Mouse (Mus musculus) stomach, postnatal 0 days (tissue): ENCODE data around the gene Ttn. TPM values are rescaled to one million over a fixed set of nuclear protein-coding genes. Genes with fewer than 3 reads are reported as not detected.

Experiments used
- ATAC-seq: fragments of 200-750 bp; cut with Nextera tagmentation; 2 replicates; pipeline ENCODE4 v1.8.0; 2017; ENCODE audit not compliant: low FRiP score, low TSS enrichment
- DNase-seq: peaks from one replicate; pipeline ENCODE4 v3.0.0-alpha.2; 2016; ENCODE audit warnings: low spot score
- H3K27ac ChIP-seq: fragments of 300-500 bp; sonication (generic); replicated peaks from 2 replicates; pipeline ENCODE4 v1.5.1; 2014; ENCODE audit warnings: mild to moderate bottlenecking, control low read depth
- H3K27me3 ChIP-seq: fragments of 300-500 bp; sonication (generic); 2 replicates; pipeline ENCODE4 v1.6.1; 2014; ENCODE audit warnings: low read length; ENCODE audit not compliant: control insufficient read depth, insufficient read depth
- H3K36me3 ChIP-seq: fragments of 300-500 bp; sonication (generic); 2 replicates; pipeline ENCODE4 v1.6.1; 2014; ENCODE audit warnings: low read length, mixed read lengths; ENCODE audit not compliant: control insufficient read depth, insufficient read depth
- H3K4me1 ChIP-seq: fragments of 300-500 bp; sonication (generic); replicated peaks from 2 replicates; pipeline ENCODE4 v1.6.1; 2014; ENCODE audit warnings: antibody characterized with exemption; ENCODE audit not compliant: control insufficient read depth, insufficient read depth
- H3K4me2 ChIP-seq: fragments of 300-500 bp; sonication (generic); replicated peaks from 2 replicates; pipeline ENCODE4 v1.6.1; 2014; ENCODE audit warnings: low read depth, mild to moderate bottlenecking, control low read depth, moderate library complexity
- H3K4me3 ChIP-seq: fragments of 300-500 bp; sonication (generic); 2 replicates; pipeline ENCODE4 v1.5.1; 2014; ENCODE audit warnings: low read depth, low read length, control low read depth
- H3K9ac ChIP-seq: fragments of 300-500 bp; sonication (generic); 2 replicates; pipeline ENCODE4 v1.6.1; 2014; ENCODE audit warnings: mild to moderate bottlenecking, low read length, control low read depth, mixed read lengths
- H3K9me3 ChIP-seq: fragments of 300-500 bp; sonication (generic); 2 replicates; pipeline ENCODE4 v1.6.1; 2016; ENCODE audit warnings: low read length; ENCODE audit not compliant: control insufficient read depth
- CTCF ChIP-seq: IDR thresholded peaks from 2 replicates; pipeline ENCODE4 v1.5.1; 2016; ENCODE audit warnings: antibody characterized with exemption, low read depth, mild to moderate bottlenecking, moderate library complexity
- EP300 ChIP-seq: optimal IDR thresholded peaks from 2 replicates; pipeline ENCODE3; 2016; ENCODE audit warnings: antibody characterized with exemption
- WGBS: fragments of 180-500 bp; shearing (Covaris S2); extraction: QIAGEN DNeasy Blood & Tissue Kit; methylation state at CpG from one replicate; pipeline ENCODE4 v1.1.7; 2014; 5-methylcytosine and 5-hydroxymethylcytosine counted together
- polyA plus RNA-seq: library from polyadenylated mRNA; unstranded; fragments of >200 nt; fragmentation: Nextera tagmentation; extraction: Ambion mirVana; gene quantifications from 2 replicates; pipeline ENCODE4 v1.2.1, GENCODE M21; 2015

The Ttn gene
- polyA plus RNA-seq, 1 experiment from 2014 or later = 0.70 TPM

DNA sequence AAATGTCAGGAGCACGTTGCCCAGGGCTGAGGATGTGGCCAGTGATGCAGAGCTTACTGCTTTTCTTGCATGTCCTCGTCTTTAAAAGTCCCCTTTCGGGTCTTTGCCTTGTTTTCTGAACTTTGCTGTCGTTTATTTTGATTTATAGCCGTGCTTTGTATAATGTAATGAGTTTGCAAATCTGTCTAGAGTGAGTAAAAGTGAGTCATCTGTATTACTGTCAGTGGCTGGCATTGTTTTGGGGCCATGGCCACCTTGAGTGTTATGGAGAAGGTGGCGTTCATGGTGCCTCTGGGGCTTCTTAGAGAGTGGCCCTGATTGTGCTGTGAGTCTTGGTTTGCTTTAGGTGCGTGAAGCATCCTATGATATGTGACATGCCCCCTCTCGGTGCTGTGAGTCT, 300.0 kb downstream of the Ttn start:
- H3K36me3 ChIP-seq = peaks cover 8% of the 10 kb centered on the region
- WGBS = 82% methylated on average over 8 of the region's 8 CpGs
- ATAC-seq = no peak

DNA sequence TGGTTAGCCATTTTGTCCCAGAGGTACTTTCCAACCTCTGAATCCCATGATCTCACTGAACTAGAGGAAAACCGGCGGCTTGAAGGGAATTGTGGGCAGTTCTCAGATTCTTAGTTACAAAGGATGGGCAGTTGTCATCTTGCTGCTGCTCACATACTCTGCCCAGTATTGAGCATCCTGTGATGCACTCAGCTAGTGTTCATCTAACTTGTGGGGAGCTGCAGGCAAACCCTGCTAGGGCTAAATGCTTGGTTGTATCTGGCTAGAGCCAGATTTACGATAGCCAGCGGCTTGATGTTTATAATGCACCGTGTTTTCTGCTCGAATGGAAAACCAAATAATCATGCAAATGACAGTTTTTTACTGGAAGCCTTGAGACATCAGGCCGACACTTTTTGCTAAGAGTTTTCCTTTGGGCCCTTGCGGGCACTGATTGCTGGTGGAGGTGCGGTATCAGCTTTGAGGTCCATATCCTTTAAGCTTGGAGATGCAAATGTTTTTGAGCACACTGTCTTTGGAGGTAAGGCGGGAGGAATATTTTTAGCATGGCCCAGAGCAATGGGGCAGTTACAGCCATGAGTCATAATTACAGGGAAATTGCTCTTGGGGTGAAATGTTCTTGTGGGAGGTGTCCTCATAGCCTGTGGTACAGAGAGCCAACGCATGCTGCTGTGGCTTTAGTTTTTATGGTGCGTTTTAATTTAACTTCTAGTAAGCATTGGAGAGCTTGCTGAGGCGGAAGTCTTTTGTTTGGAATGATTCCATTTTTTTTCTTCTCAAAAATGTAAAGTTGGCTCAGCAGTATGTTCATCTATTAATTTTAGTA, 305.7 kb downstream of the Ttn start:
- ATAC-seq (no peak), DNase-seq (no peak)
- Histone ChIP-seq H3K4me1 (no peaks in the 10 kb centered on the region), H3K9me3 (no peaks in the 10 kb centered on the region), H3K9ac (no peak overlapping the region), H3K4me3 (no peak overlapping the region), H3K27ac (no peak overlapping the region), H3K4me2 (peak overlapping the region; percentile 75), H3K36me3 (no peaks in the 10 kb centered on the region), H3K27me3 (no peaks in the 10 kb centered on the region)
- TF ChIP-seq CTCF (no peak), EP300 (no peak)
- WGBS = 45% methylated on average over 13 of the region's 13 CpGs

More for the DNA sequence above, 300.0 kb downstream of the Ttn start:
- TF ChIP-seq EP300 = no peak
- no peak for TF ChIP-seq CTCF
- Histone ChIP-seq H3K9me3 (no peaks in the 10 kb centered on the region), H3K4me2 (no peak overlapping the region), H3K27ac (no peak overlapping the region), H3K4me3 (no peak overlapping the region), H3K4me1 (no peaks in the 10 kb centered on the region), H3K27me3 (no peaks in the 10 kb centered on the region), H3K9ac (no peak overlapping the region)
- DNase-seq = no peak

DNA sequence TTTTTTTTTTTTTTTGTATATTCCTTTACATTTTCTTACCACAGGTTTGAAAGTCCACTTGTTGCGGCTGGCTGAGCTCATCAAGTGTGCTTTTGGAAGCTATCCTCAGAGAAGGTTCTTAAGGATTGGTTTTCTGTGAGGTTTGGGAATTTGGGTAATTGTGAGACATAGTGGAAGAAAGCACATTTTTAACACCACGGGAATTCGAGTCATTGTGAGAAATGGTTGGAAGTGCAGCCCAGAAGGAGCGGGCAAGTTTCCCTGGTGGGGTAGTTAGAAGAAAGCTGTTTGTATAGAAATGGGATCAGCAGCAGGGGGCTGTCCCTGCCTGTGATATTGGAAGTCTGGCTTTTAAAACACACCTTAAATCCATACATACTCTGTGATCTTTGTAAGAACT, 306.4 kb downstream of the Ttn start:
- H3K36me3 ChIP-seq = no peaks in the 10 kb centered on the region
- 11% methylated on average over 4 of the region's 4 CpGs for WGBS
- no peak for ATAC-seq
- TF ChIP-seq EP300 (no peak), CTCF (no peak)
- peak overlapping the region; percentile 94; the same call in 1 of the 2 replicates for H3K9ac ChIP-seq
- H3K4me2 ChIP-seq = peak overlapping the region; percentile 75
- H3K4me3 ChIP-seq = peak overlapping the region; percentile 76
- H3K27ac ChIP-seq = no peak overlapping the region
- no peak for DNase-seq
- H3K4me1 ChIP-seq = no peaks in the 10 kb centered on the region
- H3K9me3 ChIP-seq = no peaks in the 10 kb centered on the region
- H3K27me3 ChIP-seq = no peaks in the 10 kb centered on the region

DNA sequence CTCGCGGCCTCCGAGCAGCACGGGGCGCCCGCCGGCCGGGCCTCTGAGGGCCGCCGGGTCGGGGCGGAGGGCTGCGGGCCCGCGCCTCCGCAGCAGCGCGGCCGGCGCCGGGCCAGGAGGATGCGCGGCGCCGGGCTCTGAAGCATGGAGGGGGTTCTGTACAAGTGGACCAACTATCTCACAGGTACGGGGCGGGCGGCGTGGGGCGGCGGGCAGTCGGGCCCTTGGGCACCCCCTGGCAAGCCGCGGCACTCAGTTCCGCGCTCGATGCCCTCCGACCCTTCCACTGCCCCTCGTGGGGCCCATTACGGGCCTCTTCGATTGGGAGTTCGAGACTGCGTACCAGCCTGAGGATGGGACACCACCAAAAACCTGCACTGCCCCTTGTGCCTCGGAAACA, 306.9 kb downstream of the Ttn start:
- ATAC-seq = peak; percentile 53
- DNase-seq = no peak

DNA sequence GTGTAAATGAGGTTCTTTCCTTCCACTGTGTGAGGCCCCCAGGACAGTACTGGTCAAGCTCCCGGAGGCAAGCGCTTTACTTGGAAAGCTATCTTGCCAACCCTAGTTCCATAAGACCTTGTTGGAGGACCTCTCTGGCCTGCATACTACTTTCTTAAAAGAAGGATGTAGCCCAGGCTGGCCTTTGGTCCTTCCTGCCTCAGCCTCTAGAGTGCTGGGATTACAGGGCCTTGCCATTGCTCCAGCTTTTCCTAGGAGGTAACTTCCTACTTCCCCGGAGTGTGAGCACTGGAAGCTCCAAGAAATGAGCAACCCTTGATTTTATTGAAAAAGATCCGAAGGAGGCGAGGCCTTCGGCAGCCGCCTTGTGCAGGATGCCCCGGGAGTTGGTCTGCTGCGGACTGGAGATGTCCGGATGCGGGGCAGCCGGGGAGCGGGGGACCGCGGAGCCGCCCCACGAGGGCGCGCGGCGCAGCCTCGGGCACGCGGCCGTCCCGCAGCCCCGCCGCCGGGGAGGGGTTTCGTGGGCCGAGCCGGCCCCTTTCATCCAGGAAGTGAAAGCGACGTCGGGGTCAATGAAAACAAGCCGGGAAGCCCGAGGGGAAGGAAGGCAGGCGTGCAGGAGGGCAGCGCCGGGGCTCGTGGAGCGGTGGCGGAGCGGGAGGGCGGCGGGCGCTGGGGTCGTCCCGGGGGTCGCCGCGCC, 307.5 kb downstream of the Ttn start, which contains the start of gene Plekha3:
Plekha3 (plus strand) TSS at position 557 of the 703 bp plus-strand sequence.
- 4% methylated on average over 45 of the region's 52 CpGs for WGBS
- H3K27ac ChIP-seq = peak within 1 kb of the TSS; percentile 78
- no peaks in the 10 kb centered on the region for H3K4me1 ChIP-seq
- peak within 1 kb of the TSS; percentile 76 for H3K4me3 ChIP-seq
- H3K9me3 ChIP-seq = no peaks in the 10 kb centered on the region
- DNase-seq (peak; percentile 85), ATAC-seq (peak; percentile 84)
- no peaks in the 10 kb centered on the region for H3K27me3 ChIP-seq
- H3K4me2 ChIP-seq = peak within 1 kb of the TSS; percentile 75
- no peaks in the 10 kb centered on the region for H3K36me3 ChIP-seq
- TF ChIP-seq CTCF (no peak), EP300 (no peak)
- peak within 1 kb of the TSS; percentile 94 for H3K9ac ChIP-seq

More for the DNA sequence above, 306.9 kb downstream of the Ttn start:
- Histone ChIP-seq H3K9me3 (no peaks in the 10 kb centered on the region), H3K9ac (peak overlapping the region; percentile 94), H3K36me3 (no peaks in the 10 kb centered on the region), H3K27ac (peak overlapping the region; percentile 78), H3K4me3 (peak overlapping the region; percentile 76), H3K4me2 (peak overlapping the region; percentile 75), H3K4me1 (no peaks in the 10 kb centered on the region), H3K27me3 (no peaks in the 10 kb centered on the region)
- no peak for TF ChIP-seq EP300
- TF ChIP-seq CTCF = no peak
- 2% methylated on average over 41 of the region's 44 CpGs for WGBS
